Mouse (Mus musculus) lung, postnatal 0 days (tissue): ENCODE measurements around the gene Rpp25. TPM values are rescaled to one million over a fixed set of nuclear protein-coding genes. Genes with fewer than 3 reads are reported as not detected.

Source experiments
- ATAC-seq: fragments of 200-750 bp; cut with Nextera tagmentation; 2 replicates; pipeline ENCODE4 v1.8.0; 2017; ENCODE audit warnings: moderate library complexity
- DNase-seq: peaks from one replicate; pipeline ENCODE4 v3.0.0-alpha.2; 2016; ENCODE audit warnings: low spot score
- H3K27ac ChIP-seq: fragments of 300-500 bp; sonication (generic); 2 replicates; pipeline ENCODE4 v1.5.1; 2014; ENCODE audit warnings: antibody characterized with exemption, mild to moderate bottlenecking, low read length, mixed read lengths
- H3K27me3 ChIP-seq: fragments of 300-500 bp; sonication (generic); replicated peaks from 2 replicates; pipeline ENCODE4 v1.6.1; 2014; ENCODE audit warnings: low read length, mixed read lengths; ENCODE audit not compliant: insufficient read depth
- H3K36me3 ChIP-seq: fragments of 300-500 bp; sonication (generic); 2 replicates; pipeline ENCODE4 v1.6.1; 2014; ENCODE audit warnings: low read length, mixed read lengths; ENCODE audit not compliant: insufficient read depth
- H3K4me1 ChIP-seq: fragments of 300-500 bp; sonication (generic); 2 replicates; pipeline ENCODE4 v1.6.1; 2014; ENCODE audit warnings: antibody characterized with exemption, low read depth, low read length, mixed read lengths; ENCODE audit not compliant: insufficient read depth
- H3K4me2 ChIP-seq: fragments of 300-500 bp; sonication (generic); replicated peaks from 2 replicates; pipeline ENCODE4 v1.6.1; 2014; ENCODE audit warnings: low read depth, mild to moderate bottlenecking, low read length, moderate library complexity, mixed read lengths
- H3K4me3 ChIP-seq: fragments of 300-500 bp; sonication (generic); 2 replicates; pipeline ENCODE4 v1.5.1; 2014; ENCODE audit warnings: low read depth, low read length
- H3K9ac ChIP-seq: fragments of 300-500 bp; sonication (generic); replicated peaks from 2 replicates; pipeline ENCODE4 v1.6.1; 2014; ENCODE audit warnings: low read depth, mild to moderate bottlenecking
- H3K9me3 ChIP-seq: fragments of 300-500 bp; sonication (generic); 2 replicates; pipeline ENCODE4 v1.6.1; 2016; ENCODE audit warnings: low read length, mixed read lengths
- CTCF ChIP-seq: IDR thresholded peaks from 2 replicates; pipeline ENCODE4 v1.5.1; 2016; ENCODE audit warnings: antibody characterized with exemption, mild to moderate bottlenecking
- EP300 ChIP-seq: IDR thresholded peaks from 2 replicates; pipeline ENCODE4 v1.6.1; 2016; ENCODE audit warnings: antibody characterized with exemption, mild to moderate bottlenecking, control low read depth
- whole genome bisulfite sequencing: fragments of 180-500 bp; shearing (Covaris S2); extraction: QIAGEN DNeasy Blood & Tissue Kit; methylation state at CpG from one replicate; pipeline ENCODE4 v1.1.7; 2014; 5-methylcytosine and 5-hydroxymethylcytosine counted together
- polyA plus RNA-seq: library from polyadenylated mRNA; unstranded; fragments of >200 nt; fragmentation: Nextera tagmentation; extraction: Ambion mirVana; gene quantifications from 2 replicates; pipeline ENCODE4 v1.2.1, GENCODE M21; 2015

The Rpp25 gene
- polyA plus RNA-seq, 1 experiment from 2014 or later, result 3.6 TPM

DNA sequence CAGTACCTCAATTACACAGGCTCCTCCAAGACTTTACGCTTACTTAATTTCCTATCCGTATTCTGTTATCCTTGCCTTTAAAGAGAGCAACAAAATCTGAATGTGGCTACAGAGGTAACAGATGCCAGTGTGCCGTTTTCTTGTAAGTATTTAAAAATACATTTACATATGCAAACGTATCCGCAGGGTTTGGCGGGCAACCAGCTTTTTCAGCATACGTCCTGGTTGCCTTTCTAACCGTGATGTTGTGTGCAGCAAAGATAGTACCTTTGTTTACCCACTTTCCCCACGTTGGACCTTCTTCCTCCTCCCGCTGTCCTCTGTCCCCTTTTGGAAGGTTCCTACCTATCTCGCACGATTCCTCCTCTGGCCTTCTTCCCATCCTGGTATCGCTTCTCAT lies 2.4 kb upstream of the Rpp25 start:
- H3K4me2 ChIP-seq, result no peak overlapping the region
- H3K4me1 ChIP-seq, result peaks cover 12% of the 10 kb centered on the region
- H3K9me3 ChIP-seq, result no peaks in the 10 kb centered on the region
- WGBS, result 10% methylated on average over 13 of the region's 13 CpGs
- DNase-seq (no peak), ATAC-seq (no peak)
- no peak overlapping the region for H3K27ac ChIP-seq
- peaks cover 61% of the 10 kb centered on the region for H3K27me3 ChIP-seq
- H3K4me3 ChIP-seq, result no peak overlapping the region
- no peak overlapping the region for H3K9ac ChIP-seq
- TF ChIP-seq EP300 (no peak), CTCF (no peak)
- H3K36me3 ChIP-seq, result no peaks in the 10 kb centered on the region

DNA sequence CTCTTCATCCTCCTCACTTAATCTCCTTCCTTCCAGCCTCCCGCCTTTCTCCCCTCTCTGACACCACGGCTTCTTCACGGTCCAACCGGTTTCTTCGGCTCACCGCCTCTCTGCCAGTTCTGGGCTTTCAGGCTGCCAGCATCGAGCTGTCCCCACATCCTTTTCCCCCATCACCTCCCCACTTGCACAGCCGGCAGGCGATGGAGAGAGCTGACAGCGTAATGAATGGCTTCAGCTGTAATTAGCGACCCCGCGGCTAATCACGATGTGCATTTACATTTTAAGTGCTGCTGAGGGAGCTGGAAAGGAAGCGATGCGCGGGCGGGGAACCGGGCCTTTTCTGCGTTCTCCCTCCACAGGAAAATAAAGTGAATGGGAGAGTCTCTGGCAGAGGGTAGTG lies 2.0 kb upstream of the Rpp25 start:
- H3K27ac ChIP-seq, result no peak overlapping the region
- H3K4me1 ChIP-seq, result peaks cover 12% of the 10 kb centered on the region
- DNase-seq (no peak), ATAC-seq (no peak)
- H3K4me2 ChIP-seq, result no peak overlapping the region
- no peaks in the 10 kb centered on the region for H3K9me3 ChIP-seq
- peaks cover 61% of the 10 kb centered on the region for H3K27me3 ChIP-seq
- H3K36me3 ChIP-seq, result no peaks in the 10 kb centered on the region
- 4% methylated on average over 20 of the region's 20 CpGs for WGBS
- TF ChIP-seq CTCF (no peak), EP300 (no peak)
- no peak overlapping the region for H3K4me3 ChIP-seq
- H3K9ac ChIP-seq, result no peak overlapping the region

DNA sequence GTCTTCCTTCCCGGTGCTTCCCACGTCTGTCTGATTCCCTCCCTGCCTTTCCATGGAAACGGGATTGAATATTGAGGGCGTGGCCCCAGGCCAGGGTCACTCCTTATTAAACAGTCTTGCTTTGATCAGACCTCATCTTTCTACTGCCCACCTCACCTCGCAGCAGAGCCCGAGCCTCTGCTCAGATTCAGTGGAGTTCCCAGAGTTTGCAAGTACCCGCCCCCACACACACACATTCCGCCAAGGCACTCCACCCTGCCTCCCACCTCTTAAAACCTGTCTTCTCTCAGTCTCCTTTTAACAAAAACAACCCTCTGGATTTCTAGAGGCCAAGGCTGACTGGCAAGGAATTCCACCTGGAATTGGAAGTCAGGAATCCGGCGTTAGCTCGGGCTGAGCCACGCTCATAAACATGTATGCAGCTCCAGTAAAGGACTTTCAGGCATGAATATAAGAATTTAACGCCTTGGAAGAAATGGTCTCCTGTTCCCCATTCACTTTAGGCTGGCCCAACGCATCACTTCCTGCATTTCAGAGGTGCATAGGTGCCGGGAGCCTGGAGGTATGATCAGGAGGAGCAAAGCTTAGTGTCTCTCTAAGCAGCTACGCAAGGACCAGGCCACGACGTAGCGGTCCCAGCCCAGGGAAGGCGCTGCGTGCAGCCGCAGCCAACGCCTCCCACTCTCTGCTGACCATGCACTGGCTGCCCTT lies 760 bp upstream of the Rpp25 start:
- WGBS, result 6% methylated on average over 23 of the region's 23 CpGs
- DNase-seq (no peak), ATAC-seq (no peak)
- no peak overlapping the region for H3K27ac ChIP-seq
- H3K4me3 ChIP-seq, result peak overlapping the region; percentile 37
- no peaks in the 10 kb centered on the region for H3K9me3 ChIP-seq
- TF ChIP-seq EP300 (no peak), CTCF (no peak)
- peaks cover 61% of the 10 kb centered on the region for H3K27me3 ChIP-seq
- peaks cover 12% of the 10 kb centered on the region for H3K4me1 ChIP-seq
- peak overlapping the region; percentile 63 for H3K4me2 ChIP-seq
- H3K36me3 ChIP-seq, result no peaks in the 10 kb centered on the region
- no peak overlapping the region for H3K9ac ChIP-seq

DNA sequence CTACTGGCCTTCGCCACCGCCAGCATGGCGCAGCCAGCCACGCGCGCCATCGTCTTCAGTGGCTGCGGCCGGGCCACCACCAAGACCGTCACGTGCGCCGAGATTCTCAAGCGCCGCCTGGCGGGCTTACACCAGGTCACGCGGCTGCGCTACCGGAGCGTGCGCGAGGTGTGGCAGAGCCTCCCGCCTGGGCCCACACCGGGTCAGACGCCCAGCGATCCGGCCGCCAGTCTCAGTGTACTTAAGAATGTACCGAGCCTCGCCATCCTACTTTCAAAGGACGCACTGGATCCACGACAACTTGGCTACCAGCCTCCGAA lies 515 bp downstream of the Rpp25 start:
- Histone ChIP-seq H3K9ac (no peak overlapping the region), H3K27ac (no peak overlapping the region), H3K36me3 (no peaks in the 10 kb centered on the region), H3K4me2 (peak overlapping the region; percentile 63), H3K4me3 (peak overlapping the region; percentile 37), H3K4me1 (peaks cover 12% of the 10 kb centered on the region), H3K9me3 (no peaks in the 10 kb centered on the region), H3K27me3 (peaks cover 61% of the 10 kb centered on the region)
- DNase-seq (no peak), ATAC-seq (peak; percentile 80)
- peak; percentile 61 for TF ChIP-seq CTCF
- no peak for TF ChIP-seq EP300
- WGBS, result under 1% methylated on average over 34 of the region's 34 CpGs

DNA sequence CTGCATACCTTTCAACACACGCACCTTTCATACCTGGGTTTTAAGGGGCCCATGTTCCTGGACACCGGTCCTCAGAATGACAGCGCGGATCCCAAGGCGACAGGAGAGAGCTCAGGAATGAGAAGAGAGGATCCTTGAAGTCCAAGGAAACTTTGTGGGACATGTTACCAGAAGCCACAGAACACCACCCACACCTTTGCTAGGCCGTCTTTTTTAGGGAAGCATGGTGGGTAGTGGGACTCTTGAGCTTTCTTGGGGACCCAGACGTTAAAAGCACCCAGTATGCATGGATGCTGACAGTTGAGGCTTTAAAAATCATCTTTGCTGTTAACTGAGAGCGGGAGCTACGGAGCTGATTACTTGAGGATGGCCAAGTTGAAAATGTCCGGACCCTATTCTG lies 1.1 kb downstream of the Rpp25 start:
- TF ChIP-seq CTCF (no peak), EP300 (no peak)
- Histone ChIP-seq H3K9me3 (no peaks in the 10 kb centered on the region), H3K4me2 (no peak overlapping the region), H3K9ac (no peak overlapping the region), H3K4me3 (no peak overlapping the region), H3K4me1 (peaks cover 12% of the 10 kb centered on the region), H3K27me3 (peaks cover 61% of the 10 kb centered on the region), H3K36me3 (no peaks in the 10 kb centered on the region), H3K27ac (no peak overlapping the region)
- no peak for ATAC-seq
- WGBS, result 46% methylated on average over 10 of the region's 10 CpGs
- DNase-seq, result no peak

DNA sequence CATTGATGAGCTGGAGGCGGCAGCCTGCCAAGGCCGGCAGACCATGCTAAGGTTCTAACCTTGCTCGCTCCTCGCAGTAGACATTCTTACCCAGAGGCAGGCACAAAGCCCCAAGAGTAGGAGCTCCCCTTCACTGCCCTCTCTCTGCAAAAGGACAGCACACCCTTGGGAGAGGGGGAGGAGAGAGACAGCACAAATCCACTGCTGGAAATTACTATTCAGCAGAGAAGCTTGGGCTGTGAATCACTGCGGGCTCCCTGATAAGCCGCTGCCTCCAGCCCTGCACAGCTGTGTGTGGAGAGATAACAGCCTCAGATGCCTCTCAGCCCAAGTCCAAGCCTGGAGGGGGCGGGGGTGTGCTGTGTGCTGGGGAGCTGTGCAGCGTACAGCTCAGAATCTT lies 1.9 kb downstream of the Rpp25 start:
- H3K36me3 ChIP-seq, result no peaks in the 10 kb centered on the region
- 6% methylated on average over 8 of the region's 8 CpGs for WGBS

More for the DNA sequence above, 1.9 kb downstream of the Rpp25 start:
- H3K9me3 ChIP-seq, result no peaks in the 10 kb centered on the region
- H3K4me1 ChIP-seq, result peaks cover 12% of the 10 kb centered on the region
- no peak overlapping the region for H3K4me2 ChIP-seq
- no peak overlapping the region for H3K27ac ChIP-seq
- peaks cover 54% of the 10 kb centered on the region for H3K27me3 ChIP-seq
- H3K4me3 ChIP-seq, result no peak overlapping the region
- peak; percentile 57 for ATAC-seq
- no peak for TF ChIP-seq EP300
- no peak for TF ChIP-seq CTCF
- no peak overlapping the region for H3K9ac ChIP-seq
- DNase-seq, result no peak
